Mouse (Mus musculus) CD4-positive, CD25-positive, alpha-beta regulatory T cell, adult 2 months (primary cell): ENCODE data around the gene Schip1.

Source experiments
- DNase-seq: peaks from one replicate; pipeline ENCODE4 v3.0.0-alpha.2; 2012; ENCODE audit warnings: low read depth, low spot score

Gene Schip1

DNA sequence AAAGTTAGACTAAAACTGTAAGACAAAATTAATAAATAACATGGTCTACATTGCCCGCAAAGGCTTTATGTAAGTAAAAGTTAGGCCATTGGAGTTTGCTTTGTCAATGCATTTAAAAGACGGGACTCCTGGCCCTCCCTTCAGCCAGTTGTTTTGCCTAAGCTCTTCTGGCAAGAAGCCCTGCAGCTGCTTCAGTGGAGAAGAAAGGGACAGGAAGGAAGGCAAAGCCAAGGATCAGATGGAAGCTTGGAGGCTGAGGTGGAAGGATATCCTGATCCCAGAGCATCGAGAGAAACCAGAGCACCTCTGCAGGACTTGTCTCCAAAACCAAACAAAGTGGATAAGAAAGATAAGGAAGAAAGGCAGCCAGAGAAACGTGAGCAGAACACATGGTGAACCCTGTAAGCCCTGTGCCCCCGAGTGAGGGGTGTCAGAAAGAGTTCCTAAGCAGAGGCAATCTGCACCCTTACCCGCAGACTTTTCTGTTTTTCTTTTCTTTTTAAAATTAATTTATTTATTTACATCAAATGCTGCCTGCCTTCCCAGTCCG, 442.2 kb downstream of the Schip1 start:
- DNase-seq, result no peak

DNA sequence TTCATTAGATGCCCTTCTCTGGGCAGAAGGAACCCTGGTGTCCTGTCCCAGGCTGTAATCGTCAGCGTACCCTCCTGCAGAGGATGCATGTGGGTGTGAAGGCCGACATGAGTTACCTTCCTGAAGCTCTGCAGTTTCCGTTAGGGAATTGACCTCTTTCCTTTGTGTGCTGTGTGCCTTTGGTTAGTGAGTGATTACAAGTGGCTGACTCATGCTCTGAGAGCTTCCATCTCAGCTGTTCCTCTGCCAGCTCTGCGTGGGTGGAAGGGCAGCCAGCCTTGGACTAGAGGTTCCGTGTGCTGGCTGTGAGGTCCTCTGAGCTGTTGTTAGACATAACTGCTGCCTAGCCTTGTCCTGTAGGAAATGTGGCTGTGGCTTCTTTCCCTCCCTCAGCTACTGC, 444.0 kb downstream of the Schip1 start:
- no peak for DNase-seq

DNA sequence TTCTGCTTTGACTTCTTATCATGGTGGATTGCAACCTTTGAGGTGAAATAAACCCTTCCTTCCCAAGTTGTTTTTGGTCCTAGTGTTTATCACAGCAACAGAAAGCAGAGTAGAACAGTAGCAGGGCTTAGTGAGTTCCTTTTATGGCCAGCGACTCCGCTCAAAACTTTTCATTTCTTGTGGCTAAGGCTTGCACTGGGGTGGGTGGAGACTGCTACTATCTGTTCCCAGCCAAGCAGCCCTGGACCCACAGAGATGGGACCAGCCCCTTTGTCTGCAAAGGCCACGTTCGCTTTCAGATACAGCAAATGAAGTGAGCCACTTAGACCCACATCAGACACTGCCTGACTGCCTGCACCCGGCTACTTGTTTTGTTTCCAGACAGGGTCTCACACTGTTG, 446.3 kb downstream of the Schip1 start:
- DNase-seq, result no peak

DNA sequence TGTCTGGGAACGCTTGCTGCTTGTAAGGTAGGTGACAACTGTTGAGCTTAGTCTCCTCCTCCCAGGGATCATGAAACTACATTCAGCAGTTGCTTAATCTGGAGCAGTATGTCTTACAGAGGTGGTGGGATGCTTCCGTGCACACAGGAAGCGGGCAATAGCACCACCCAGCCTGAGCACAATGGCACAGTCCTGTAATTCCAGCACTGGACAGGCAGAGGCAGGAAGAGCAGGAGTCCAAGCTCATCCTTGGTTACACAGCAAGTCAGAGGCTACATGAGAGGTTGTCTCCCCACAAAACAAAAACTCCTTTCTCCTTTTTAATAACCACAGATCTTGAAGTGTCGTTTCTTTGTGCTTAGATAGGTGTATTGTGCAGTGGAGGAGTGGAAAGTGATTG, 447.1 kb downstream of the Schip1 start:
- no peak for DNase-seq

DNA sequence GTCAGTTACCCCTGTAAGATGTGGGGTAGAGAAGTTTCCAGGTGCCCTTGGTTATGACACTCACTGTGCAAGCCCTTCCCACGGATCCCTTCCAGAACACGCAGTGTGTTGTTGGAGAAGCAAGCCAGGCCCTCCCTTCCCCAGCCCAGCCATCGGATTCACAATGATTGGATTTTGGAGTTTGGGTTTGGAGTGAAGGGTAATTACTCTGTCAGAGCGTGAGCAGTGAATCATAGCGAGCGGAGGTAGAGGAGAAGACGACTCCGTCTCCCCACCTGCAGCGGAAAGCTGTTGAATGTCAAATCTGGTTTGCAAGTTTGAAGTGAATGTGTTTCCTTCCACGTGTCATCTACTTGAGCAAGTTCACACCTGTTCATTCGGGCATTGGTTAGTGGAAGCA, 447.7 kb downstream of the Schip1 start:
- no peak for DNase-seq

DNA sequence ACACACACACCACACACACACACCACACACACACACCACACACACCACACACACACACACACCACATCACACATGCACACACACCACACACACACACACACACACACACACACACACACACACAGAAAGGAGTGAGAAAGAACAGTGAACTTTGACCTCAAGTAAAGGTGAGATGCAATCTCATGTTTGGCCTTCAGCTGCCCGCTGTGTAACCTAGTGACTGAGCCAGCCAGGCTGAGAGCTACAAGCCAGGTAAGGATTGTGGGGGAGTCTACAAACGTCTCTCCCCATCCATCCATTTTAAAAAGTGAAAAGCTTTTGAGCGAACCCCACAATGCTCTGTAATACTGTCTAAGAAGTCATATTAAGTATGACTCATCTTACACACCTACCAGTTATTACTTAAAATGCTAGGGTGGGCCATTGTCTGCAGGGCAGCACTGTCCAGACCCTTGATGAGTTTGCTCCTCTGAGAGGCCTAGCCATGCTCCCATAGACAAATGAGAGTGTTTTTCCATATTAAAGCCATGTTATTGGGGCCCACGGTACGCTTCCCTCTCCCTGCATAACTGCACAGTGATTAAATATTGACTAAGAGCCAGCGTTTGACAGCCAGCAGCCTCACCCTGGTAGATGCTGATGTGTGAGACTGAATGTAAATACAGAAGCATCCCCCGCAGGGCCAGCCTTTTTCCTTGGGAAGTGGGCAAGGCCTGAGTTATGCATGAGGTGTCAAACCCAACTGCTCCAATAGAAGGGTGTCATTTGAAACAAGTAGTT, 448.9 kb downstream of the Schip1 start:
- DNase-seq, result no peak

DNA sequence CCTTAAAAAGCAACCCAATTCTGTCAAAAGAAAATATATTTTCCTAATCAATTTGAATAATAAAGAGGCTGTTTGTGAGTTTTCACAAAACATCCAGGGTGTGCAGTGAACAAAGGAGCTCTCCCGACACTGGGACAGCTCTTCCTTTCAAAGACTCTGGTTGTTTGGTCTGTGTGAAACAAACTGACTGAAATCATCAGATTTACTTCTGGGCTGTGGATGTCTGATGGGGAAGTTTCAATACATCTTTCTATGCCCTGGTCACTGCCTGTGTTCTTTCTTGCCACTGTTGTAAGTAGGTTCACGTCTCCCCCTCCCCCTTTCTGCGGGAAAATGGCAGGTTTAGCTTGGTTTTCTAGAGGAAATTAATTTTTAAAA, 449.5 kb downstream of the Schip1 start:
- DNase-seq, result no peak

DNA sequence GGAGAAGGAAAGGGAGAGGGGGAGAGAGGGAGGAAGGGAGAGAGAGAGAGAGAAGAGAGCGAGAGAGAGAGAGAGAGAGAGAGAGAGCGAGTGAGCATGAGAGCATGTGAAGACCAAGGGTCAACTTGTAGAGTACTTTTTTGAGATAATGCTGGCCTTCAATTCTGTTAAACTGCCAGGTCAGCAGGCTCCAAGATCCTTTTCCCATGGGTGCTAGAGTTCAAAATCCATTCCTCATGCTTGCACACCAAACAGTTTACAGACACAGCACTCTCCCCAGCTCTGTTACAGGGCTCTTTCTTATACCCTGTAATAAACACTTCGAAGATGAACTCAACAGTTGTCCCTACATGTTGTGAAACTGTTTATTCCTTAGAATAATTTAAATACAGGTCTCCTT, 450.1 kb downstream of the Schip1 start:
- no peak for DNase-seq

DNA sequence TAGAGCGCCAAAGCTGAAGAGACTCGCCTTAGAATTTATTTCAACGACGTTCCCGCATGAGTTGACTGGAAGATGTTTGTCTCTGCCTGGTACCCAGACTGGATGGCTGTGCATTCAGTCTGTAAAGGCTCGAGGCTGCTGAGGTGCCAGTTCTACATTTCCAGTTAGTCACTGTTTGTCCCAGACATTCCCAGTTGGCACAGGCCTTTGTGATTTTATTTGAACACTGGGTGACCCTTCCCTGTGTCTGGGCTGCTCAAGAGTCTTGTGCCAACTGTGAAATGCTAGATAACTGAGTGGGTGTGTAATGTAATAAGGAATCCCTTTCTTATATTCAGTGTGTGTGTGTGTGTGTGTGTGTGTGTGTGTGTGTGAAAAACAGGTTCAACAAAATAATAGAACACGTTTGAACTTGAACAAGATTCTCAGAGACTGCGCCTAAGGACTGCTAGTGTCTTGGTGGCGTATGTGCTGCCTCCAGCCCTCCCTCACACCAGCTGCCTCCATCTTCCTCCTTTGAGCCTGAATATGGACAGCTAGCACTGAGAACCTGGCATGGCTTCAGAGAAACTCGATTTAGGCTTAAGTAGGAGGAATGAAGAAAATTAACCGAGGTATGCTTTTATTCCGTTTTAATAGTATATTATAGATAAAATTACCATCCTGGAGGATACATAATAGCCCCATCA, 451.9 kb downstream of the Schip1 start:
- no peak for DNase-seq

DNA sequence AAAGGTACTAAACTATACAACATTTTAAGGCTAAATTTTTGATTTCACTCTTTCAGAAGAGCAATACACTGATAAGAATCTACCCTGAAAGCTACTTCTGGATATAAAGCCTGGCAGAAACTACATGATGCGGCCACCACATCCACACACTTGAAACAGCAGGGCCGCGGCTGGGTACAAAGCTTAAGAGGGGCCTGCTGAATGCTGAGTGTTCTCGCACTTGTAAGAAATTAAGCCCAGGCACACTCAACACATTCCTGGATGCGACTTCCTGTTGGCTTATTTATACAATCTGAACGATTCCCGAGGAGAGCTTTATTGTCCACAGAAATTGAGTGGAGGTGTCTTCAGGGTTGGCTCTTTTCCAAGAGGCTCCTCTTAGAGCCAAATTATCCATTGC, 452.6 kb downstream of the Schip1 start:
- no peak for DNase-seq

DNA sequence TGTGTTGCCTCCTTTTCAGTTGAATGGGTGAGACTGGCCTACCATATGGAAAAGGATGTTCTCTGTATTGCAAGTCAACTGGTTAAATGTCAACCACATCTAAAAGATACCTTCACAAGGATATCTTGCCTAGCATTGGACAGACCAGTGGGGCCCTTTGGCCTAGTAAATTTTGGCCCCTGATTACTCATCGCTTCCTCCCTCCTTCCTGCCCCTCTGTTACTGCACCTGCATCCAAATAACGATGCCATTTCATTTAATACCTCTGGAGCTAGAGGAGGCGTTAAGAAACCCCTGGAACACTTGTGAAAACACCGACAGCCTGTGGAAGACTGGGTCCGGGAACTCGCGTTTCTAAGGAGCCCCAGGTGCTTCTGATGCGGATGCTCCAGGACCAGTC, 453.4 kb downstream of the Schip1 start:
- DNase-seq, result no peak

DNA sequence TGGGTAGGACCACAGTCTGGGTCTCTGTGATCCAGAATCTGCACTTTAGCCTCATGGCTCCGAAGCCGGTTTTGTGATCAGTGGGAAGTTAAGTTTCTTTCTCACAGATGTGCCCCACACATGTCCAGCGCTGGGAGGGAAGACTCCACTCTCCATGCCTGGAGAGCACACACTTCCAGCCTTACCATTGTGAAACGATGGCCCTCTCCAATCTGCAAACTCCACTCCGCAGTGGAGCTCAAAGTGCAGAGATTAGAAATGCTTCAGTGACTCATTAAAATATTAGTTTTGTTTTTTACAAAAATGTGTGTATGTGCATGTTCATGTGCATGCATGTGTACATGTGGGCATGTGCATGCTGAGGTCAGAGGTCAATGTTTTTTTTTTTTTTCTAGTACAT, 454.0 kb downstream of the Schip1 start:
- no peak for DNase-seq

DNA sequence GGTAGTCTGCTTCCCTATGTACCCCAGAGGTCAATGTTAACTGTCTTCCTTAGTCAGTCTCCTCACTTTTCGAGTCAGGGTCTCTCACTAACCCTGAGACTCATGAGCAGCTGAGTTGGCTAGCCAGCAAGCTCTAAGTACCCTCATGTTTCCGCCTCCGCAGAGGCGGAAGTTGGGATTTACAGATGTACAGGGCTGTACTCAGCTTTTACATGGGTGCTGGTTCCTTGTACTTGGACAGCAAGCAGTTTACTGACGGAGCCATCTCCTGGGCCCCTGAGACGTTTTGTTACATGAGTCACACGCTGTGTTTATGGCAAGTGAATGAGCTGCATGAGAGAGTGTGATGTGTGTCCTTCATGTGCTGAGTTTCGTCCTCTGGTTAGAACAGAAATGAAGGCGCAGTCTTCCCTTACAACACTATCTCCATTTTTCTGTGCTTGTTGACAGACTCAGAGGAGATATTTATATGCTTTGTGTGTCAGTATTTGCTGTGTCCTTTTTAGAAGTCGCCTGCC, 460.8 kb downstream of the Schip1 start:
- DNase-seq, result no peak

DNA sequence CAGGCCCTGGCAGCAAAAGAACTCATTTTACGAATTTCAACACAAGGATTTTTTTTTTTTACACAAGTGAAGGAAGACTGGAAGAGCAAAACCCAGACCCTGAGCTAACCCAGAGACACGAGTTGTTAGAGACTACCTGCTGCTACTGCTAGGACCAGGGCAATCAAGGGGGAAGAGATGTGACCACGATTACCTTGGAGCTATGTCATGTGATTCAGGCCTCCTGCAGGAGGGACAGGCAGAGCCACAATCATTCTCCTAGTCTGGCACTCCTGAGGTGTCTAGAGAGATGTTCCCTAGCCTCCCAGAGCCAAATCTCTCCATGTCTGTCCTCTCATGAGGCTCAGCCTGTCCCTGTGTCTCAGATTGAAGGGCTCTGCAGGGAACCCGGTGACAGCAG, 461.8 kb downstream of the Schip1 start:
- DNase-seq, result no peak

DNA sequence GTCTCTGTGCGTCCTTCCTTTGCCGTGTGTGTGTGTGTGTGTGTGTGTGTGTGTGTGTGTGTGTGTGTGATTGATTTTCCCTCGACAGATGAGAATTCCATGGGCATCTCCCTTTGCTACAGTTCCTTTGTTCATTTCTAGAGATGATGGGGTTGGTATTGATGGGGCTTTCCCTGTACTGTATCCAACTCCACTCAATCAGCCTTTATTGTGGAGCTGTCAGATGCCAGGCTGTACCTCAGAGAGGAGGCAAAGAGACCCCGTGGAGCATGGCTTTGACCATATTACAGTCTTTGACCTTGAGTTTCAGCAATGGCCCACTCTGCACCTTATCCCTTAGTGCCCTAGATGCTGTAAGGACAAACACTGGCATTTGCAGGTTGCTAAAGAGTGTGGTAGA, 462.6 kb downstream of the Schip1 start:
- DNase-seq, result no peak

DNA sequence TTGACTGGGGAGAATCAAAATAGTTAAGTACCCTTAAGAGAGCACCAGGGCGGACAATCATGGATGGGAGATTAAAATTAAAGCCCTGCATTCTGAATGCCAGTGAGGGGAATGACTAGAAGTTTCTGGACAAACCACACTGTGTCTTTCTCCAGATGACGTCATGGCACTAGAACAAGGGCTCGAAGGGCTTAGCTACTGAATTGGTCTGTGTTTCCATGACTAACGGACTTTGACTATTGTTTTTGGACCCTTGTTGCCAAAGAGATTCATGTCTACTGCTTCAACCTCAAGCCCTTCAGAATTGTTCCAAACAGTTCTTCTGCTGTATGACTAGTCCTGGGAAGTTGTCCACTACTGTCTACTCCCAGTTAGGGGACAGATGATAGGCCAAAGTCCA, 467.3 kb downstream of the Schip1 start:
- DNase-seq, result no peak

DNA sequence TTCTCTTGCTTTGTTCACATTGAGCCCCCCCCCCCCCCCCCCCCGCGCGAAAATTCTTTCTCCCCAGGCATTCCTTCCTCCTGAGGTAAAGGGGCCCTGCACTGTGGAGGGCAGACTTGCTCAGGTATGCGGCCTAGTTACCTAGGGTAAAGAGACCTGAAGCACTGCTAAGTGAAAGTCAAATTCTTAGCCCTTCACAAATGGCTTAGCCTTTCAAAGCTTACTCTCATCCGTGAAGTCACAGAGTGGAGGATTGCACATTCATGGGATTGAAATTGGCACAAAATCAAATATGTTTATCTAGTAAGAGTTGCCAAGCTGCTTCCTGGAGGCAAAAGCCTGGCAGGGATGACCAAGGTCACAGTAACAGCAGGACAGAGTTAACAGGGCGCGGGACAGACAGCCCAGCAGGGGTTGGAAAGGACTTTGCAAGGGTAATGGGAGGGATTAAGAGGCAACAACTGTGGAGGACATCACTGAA, 470.0 kb downstream of the Schip1 start:
- no peak for DNase-seq

DNA sequence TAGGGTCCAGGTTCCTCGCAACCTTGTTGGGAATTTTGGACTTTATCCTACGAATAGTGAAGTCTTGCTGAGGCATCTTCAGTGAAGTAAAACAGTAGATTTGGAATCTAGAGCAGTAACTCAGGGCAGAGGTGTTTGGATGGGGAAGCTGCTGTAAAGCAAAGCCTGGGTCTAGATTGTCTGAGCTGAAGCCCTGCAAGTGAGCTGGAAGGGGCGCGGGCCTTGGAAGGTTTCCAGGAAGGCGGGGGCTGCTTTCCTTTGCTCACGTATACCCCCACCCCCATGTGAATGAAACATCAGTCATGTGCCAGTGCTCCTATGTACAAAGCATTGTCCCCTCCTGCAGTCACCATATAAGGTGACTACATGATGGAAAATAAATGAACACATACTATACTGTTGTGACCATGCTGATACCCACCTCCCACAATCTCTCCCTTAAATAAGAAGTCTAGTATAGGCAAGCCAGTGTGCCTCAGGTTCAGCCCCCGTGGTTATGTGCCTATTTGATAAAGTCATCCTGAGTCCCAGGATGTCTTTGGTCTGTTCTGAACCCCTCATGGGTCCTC, 470.6 kb downstream of the Schip1 start:
- DNase-seq, result no peak

DNA sequence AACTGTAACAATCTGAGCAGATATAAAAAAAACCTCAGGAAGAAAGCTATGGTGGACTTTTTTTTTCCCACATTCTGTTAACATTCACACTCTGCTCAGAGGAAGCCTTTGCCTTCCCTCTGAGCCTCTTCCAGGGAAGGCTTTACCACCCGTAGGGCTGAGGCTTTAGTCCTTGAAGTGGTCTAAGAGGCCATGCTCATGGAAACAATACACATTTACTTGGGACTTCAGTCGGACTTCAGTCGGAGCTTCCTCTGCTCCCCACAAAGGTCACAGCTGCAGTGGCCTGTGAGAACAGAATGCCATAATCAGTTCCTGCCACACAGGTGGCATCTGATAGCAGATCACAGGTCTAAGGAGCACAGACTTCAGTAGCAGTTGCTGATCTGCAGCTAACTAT, 471.5 kb downstream of the Schip1 start:
- DNase-seq, result no peak

DNA sequence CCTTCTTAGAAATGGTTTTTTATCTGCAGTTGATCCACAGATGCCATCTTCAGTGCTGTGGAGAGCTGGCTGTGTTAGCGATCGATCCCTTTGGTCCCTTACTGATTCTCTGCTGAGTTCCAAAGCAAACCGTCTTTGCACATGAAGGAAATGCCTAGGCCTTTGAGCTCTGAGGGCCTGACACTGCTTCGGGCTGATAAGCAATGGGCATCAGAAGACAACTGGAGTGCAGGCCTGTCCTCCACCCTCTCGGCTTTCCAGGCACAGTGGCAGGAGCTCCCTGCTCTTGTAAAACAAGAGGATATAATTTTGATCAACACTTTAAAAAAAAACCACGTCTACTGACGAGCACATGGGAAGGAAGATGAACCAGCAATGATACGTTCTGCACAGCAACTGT, 477.1 kb downstream of the Schip1 start:
- DNase-seq, result no peak

DNA sequence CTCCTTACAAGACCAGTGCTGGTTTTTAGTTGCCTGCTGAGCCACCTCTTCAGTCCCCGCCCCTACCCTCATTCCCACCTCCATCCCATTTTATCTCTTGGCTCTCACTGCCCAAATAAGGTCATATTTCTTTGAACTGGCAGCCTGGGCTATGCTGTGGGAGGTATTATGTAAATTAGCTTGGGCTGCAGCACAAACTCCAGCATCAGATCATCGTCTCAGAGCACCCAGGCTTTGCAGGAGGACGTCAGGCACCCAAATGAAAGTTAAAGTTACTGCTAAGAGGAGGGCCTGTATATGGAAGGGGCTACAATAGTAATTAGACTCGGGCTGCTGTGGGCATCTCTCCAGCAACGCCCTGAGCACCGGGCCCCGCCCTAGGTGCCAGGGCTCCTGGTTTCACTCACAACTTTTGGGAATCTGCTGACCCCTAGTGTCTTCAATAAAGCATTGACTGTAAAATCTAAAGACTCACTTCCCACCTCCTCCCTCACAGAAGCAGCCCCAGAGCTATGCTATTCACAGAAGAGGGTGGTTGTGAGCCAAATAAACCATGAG, 478.4 kb downstream of the Schip1 start:
- DNase-seq, result peak; percentile 22

DNA sequence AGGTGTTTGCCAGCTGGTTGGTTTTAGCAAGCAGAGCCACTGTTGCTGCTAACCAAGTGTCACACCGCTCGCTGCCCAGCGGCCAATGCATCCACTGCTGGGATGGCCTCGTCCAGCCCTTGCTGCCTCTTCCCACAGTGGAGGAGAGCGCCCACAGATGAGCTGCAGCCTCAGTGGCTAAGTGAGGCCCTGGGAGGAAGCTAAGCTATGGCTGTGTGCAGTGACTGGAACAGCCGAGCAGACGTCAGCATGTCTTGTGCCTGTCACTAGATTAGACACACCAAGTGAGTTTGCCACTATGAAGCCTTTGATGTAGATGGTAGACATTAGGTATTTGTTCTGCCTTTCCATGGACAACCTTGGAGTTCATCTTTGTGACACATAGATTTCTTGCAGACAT, 480.2 kb downstream of the Schip1 start:
- no peak for DNase-seq
